Mouse (Mus musculus) thymus, postnatal 4 days (tissue): Measurements from ENCODE around the gene Cux1.
"Not testable (repeated sequence)": the region's sequence is repeated elsewhere in the genome, so short reads cannot be mapped to it uniquely, and the experiment has no call there.

ENCODE experiments used
- DNase-seq: peaks from one replicate; pipeline ENCODE4 v3.0.0; 2021

Gene Cux1

GRCm38 (mm10) chr5:136500307-136500871 is 66.9 kb downstream of the Cux1 start:
- no peak for DNase-seq

- no peak for DNase-seq
Measured at GRCm38 (mm10) chr5:136499316-136499715, 68.0 kb downstream of the Cux1 start.

- no peak for DNase-seq
Measured at GRCm38 (mm10) chr5:136498741-136499140, 68.5 kb downstream of the Cux1 start.

- DNase-seq = no peak
Measured at GRCm38 (mm10) chr5:136497301-136497700, 70.0 kb downstream of the Cux1 start.

- no peak for DNase-seq
Measured at GRCm38 (mm10) chr5:136495581-136495980, 71.7 kb downstream of the Cux1 start.

GRCm38 (mm10) chr5:136494927-136495326 is 72.4 kb downstream of the Cux1 start:
- DNase-seq = no peak

GRCm38 (mm10) chr5:136494288-136494687 is 73.0 kb downstream of the Cux1 start:
- no peak for DNase-seq

GRCm38 (mm10) chr5:136489450-136489849 is 77.8 kb downstream of the Cux1 start:
- no peak for DNase-seq

GRCm38 (mm10) chr5:136488721-136489120 is 78.6 kb downstream of the Cux1 start:
- peak; percentile 37 for DNase-seq

GRCm38 (mm10) chr5:136488223-136488622 is 79.1 kb downstream of the Cux1 start:
- no peak for DNase-seq

GRCm38 (mm10) chr5:136487397-136488093 is 79.7 kb downstream of the Cux1 start:
- no peak for DNase-seq

- DNase-seq = no peak
Measured at GRCm38 (mm10) chr5:136486401-136486800, 80.9 kb downstream of the Cux1 start.

- no peak for DNase-seq
Measured at GRCm38 (mm10) chr5:136485397-136485796, 81.9 kb downstream of the Cux1 start.

- DNase-seq = no peak
Measured at GRCm38 (mm10) chr5:136482434-136482833, 84.9 kb downstream of the Cux1 start.

- DNase-seq = no peak
Measured at GRCm38 (mm10) chr5:136480541-136480940, 86.7 kb downstream of the Cux1 start.

GRCm38 (mm10) chr5:136479801-136480200 is 87.5 kb downstream of the Cux1 start:
- no peak for DNase-seq

GRCm38 (mm10) chr5:136479024-136479763 is 88.1 kb downstream of the Cux1 start:
- no peak for DNase-seq

- no peak for DNase-seq
Measured at GRCm38 (mm10) chr5:136476272-136476671, 91.0 kb downstream of the Cux1 start.

GRCm38 (mm10) chr5:136475161-136475560 is 92.1 kb downstream of the Cux1 start:
- DNase-seq = no peak

GRCm38 (mm10) chr5:136474086-136474485 is 93.2 kb downstream of the Cux1 start:
- no peak for DNase-seq

GRCm38 (mm10) chr5:136473337-136473736 is 94.0 kb downstream of the Cux1 start:
- no peak for DNase-seq

GRCm38 (mm10) chr5:136472846-136473245 is 94.4 kb downstream of the Cux1 start:
- no peak for DNase-seq

GRCm38 (mm10) chr5:136470985-136471735 is 96.1 kb downstream of the Cux1 start:
- not testable (repeated sequence) for DNase-seq
